Mouse (Mus musculus) MEL (cell line): Measurements from ENCODE around the gene Ccdc96. TPM values are rescaled to one million over a fixed set of nuclear protein-coding genes. Genes with fewer than 3 reads are reported as not detected.

ENCODE experiments used
- DNase-seq: peaks from one replicate; pipeline ENCODE4 v3.0.0; 2011; ENCODE audit warnings: low read depth, low spot score
- H3K27ac ChIP-seq: 2 replicates; pipeline ENCODE4 v1.5.1; 2012; ENCODE audit warnings: low read depth, mild to moderate bottlenecking, control low read depth, low read length, moderate library complexity; ENCODE audit not compliant: control insufficient read depth
- H3K27me3 ChIP-seq, 2 experiments: fragments of 150-350 bp in 1 of 2; sonication (generic) in 1 of 2; 2 replicates each; pipeline ENCODE4 v1.6.1; 2012; ENCODE audit warnings: low read length in 2 of 2, mild to moderate bottlenecking in 2 of 2, improper control_type of control experiment in 1 of 2, moderate library complexity in 1 of 2; ENCODE audit not compliant: insufficient read depth in 2 of 2, control insufficient read depth in 1 of 2
- H3K36me3 ChIP-seq, 2 experiments: 2 replicates each; pipeline ENCODE4 v1.6.1; 2012 to 2014; ENCODE audit warnings: low read length in 2 of 2, improper control_type of control experiment in 1 of 2, inconsistent platforms in 1 of 2, mild to moderate bottlenecking in 1 of 2; ENCODE audit not compliant: insufficient read depth in 2 of 2, control insufficient read depth in 1 of 2
- H3K4me1 ChIP-seq, 2 experiments: fragments of 150-350 bp in 1 of 2; sonication (generic) in 1 of 2; 2 replicates each; pipeline ENCODE4 v1.6.1; 2012; ENCODE audit warnings: low read length in 2 of 2, improper control_type of control experiment in 1 of 2, mild to moderate bottlenecking in 1 of 2; ENCODE audit not compliant: insufficient read depth in 2 of 2, control insufficient read depth in 1 of 2
- H3K4me3 ChIP-seq, 2 experiments: fragments of 150-350 bp in 1 of 2; sonication (generic) in 1 of 2; 2 replicates each; pipeline ENCODE4 v1.5.1; 2012; ENCODE audit warnings: low read depth in 2 of 2, low read length in 2 of 2, mild to moderate bottlenecking in 2 of 2, moderate library complexity in 2 of 2, control low read depth in 1 of 2, improper control_type of control experiment in 1 of 2; ENCODE audit not compliant: control insufficient read depth in 1 of 2, insufficient read depth in 1 of 2
- H3K79me2 ChIP-seq: 2 replicates; pipeline ENCODE4 v1.6.1; 2012; ENCODE audit warnings: mild to moderate bottlenecking, low read length, moderate library complexity; ENCODE audit not compliant: control insufficient read depth, poor library complexity, insufficient read depth
- H3K9ac ChIP-seq: 2 replicates; pipeline ENCODE4 v1.6.1; 2012; ENCODE audit warnings: low read depth, mild to moderate bottlenecking, control low read depth, low read length, moderate library complexity; ENCODE audit not compliant: control insufficient read depth, poor library complexity, severe bottlenecking
- H3K9me3 ChIP-seq: fragments of 150-350 bp; sonication (generic); replicated peaks from 2 replicates; pipeline ENCODE4 v1.6.1; 2012; ENCODE audit warnings: mild to moderate bottlenecking, low read length, improper control_type of control experiment, moderate library complexity; ENCODE audit not compliant: insufficient read depth
- CHD1 ChIP-seq: IDR thresholded peaks from 2 replicates; pipeline ENCODE4 v1.6.1; 2012; ENCODE audit warnings: low read depth, mild to moderate bottlenecking, inconsistent platforms, low read length, improper control_type of control experiment
- E2F4 ChIP-seq: IDR thresholded peaks from 2 replicates; pipeline ENCODE4 v1.6.1; 2011; ENCODE audit warnings: low read depth, low read length, improper control_type of control experiment, borderline replicate concordance
- ELF1 ChIP-seq: IDR thresholded peaks from 2 replicates; pipeline ENCODE4 v1.6.1; 2014; ENCODE audit warnings: low read depth, mild to moderate bottlenecking, inconsistent platforms, low read length, improper control_type of control experiment, moderate library complexity
- EP300 ChIP-seq, 2 experiments: IDR thresholded peaks; 2 replicates each; pipeline ENCODE4 v1.6.1; 2011; ENCODE audit warnings: improper control_type of control experiment in 2 of 2, low read length in 2 of 2, low read depth in 1 of 2, mild to moderate bottlenecking in 1 of 2
- GATA1 ChIP-seq: IDR thresholded peaks from 2 replicates; pipeline ENCODE4 v1.6.1; 2011; ENCODE audit warnings: low read depth, low read length, improper control_type of control experiment
- HCFC1 ChIP-seq: IDR thresholded peaks from 2 replicates; pipeline ENCODE4 v1.6.1; 2012; ENCODE audit warnings: low read depth, mild to moderate bottlenecking, inconsistent platforms, low read length, improper control_type of control experiment, moderate library complexity
- MAX ChIP-seq: IDR thresholded peaks from 2 replicates; pipeline ENCODE4 v1.6.1; 2011; ENCODE audit warnings: low read length, improper control_type of control experiment
- MXI1 ChIP-seq: IDR thresholded peaks from 2 replicates; pipeline ENCODE4 v1.6.1; 2011; ENCODE audit warnings: mild to moderate bottlenecking, low read depth, low read length, improper control_type of control experiment
- MYB ChIP-seq: IDR thresholded peaks from 2 replicates; pipeline ENCODE4 v1.6.1; 2011; ENCODE audit warnings: mild to moderate bottlenecking, low read depth, low read length, improper control_type of control experiment
- MYC ChIP-seq: IDR thresholded peaks from 2 replicates; pipeline ENCODE4 v1.6.1; 2011; ENCODE audit warnings: low read depth, mild to moderate bottlenecking, low read length, improper control_type of control experiment, moderate library complexity
- NELFE ChIP-seq: IDR thresholded peaks from 2 replicates; pipeline ENCODE4 v1.6.1; 2011; ENCODE audit warnings: low read depth, low read length, improper control_type of control experiment
- POLR2AphosphoS2 ChIP-seq: IDR thresholded peaks from 2 replicates; pipeline ENCODE4 v1.6.1; 2011; ENCODE audit warnings: low read length, improper control_type of control experiment
- RAD21 ChIP-seq: IDR thresholded peaks from 2 replicates; pipeline ENCODE4 v1.6.1; 2011; ENCODE audit warnings: mild to moderate bottlenecking, low read depth, low read length, improper control_type of control experiment
- SIN3A ChIP-seq: IDR thresholded peaks from 2 replicates; pipeline ENCODE4 v1.6.1; 2012; ENCODE audit warnings: low read length, improper control_type of control experiment, inconsistent platforms
- SMC3 ChIP-seq: IDR thresholded peaks from 2 replicates; pipeline ENCODE4 v1.6.1; 2011; ENCODE audit warnings: low read depth, low read length, improper control_type of control experiment
- TBP ChIP-seq: IDR thresholded peaks from 2 replicates; pipeline ENCODE4 v1.8.0; 2011; ENCODE audit warnings: low read depth, low read length, improper control_type of control experiment
- ZC3H11A ChIP-seq: IDR thresholded peaks from 2 replicates; pipeline ENCODE4 v1.6.1; 2012; ENCODE audit warnings: low read depth, mild to moderate bottlenecking, inconsistent platforms, low read length, improper control_type of control experiment
- ZKSCAN1 ChIP-seq: IDR thresholded peaks from 2 replicates; pipeline ENCODE4 v1.6.1; 2012; ENCODE audit warnings: low read depth, mild to moderate bottlenecking, inconsistent platforms, low read length, improper control_type of control experiment, moderate library complexity
- polyA plus RNA-seq, 2 experiments: library from polyadenylated mRNA; stranded (reverse) in 1 of 2; unstranded in 1 of 2; fragments of >175 nt in 1 of 2; fragments of >200 nt in 1 of 2; gene quantifications; 2 replicates each; pipeline versions ENCODE4 v1.2.1 to v1.2.4; 2012; ENCODE audit warnings: low replicate concordance in 2 of 2, low read depth in 1 of 2; ENCODE audit not compliant: insufficient read length in 2 of 2, insufficient read depth in 1 of 2, missing spikeins in 1 of 2
- total RNA-seq: library from RNA; depleted of rRNA; stranded (reverse); fragments of 300-350 nt; gene quantifications from 2 replicates; pipeline ENCODE4 v1.2.3, GENCODE M21; 2012

Gene Ccdc96
- total and polyA plus RNA-seq, 3 experiments = 0.31 to 0.64 TPM; not detected in 1

- peak; percentile 73 for DNase-seq
- peak; percentile 36 for TF ChIP-seq MXI1
- TF ChIP-seq EP300 (IDR thresholded peaks at IDR 0.05; ENCODE audit: low read depth in 1 of 2, low read length in 2 of 2) = no peak
- TF ChIP-seq SMC3 = no peak; the same call in 1 of the 2 replicates
- TF ChIP-seq TBP = no peak
- TF ChIP-seq SIN3A = peak; percentile 23
- no peak for TF ChIP-seq ZKSCAN1
- TF ChIP-seq CHD1 = no peak
- TF ChIP-seq NELFE = peak; percentile 38; the same call in 1 of the 2 replicates
- TF ChIP-seq HCFC1 = peak; percentile 27; the same call in 1 of the 2 replicates
- TF ChIP-seq MYB = no peak
- 0 out of 2 replicates have a peak, but pooled peaks have one; percentile 5 for TF ChIP-seq E2F4
- no peak for TF ChIP-seq RAD21
- no peak for TF ChIP-seq GATA1
- TF ChIP-seq MYC = 0 out of 2 replicates have a peak, but pooled peaks have one; percentile 19
- 0 out of 2 replicates have a peak, but pooled peaks have one; percentile 51 for TF ChIP-seq MAX
- no peak for TF ChIP-seq POLR2AphosphoS2
- Histone ChIP-seq H3K4me1 (peaks cover 14 to 30% of the 10 kb centered on the region in 2 experiments), H3K79me2 (peaks cover 52% of the 10 kb centered on the region), H3K36me3 (peaks cover 0 to 23% of the 10 kb centered on the region in 2 experiments; a peak in 3 of 4 replicates), H3K4me3 (peak overlapping the region; percentile 63 to 98), H3K27me3 (no peaks in the 10 kb centered on the region), H3K9ac (peak overlapping the region; percentile 69), H3K27ac (no peak overlapping the region), H3K9me3 (no peaks in the 10 kb centered on the region)
Observed at GRCm38 (mm10) chr5:36483203-36484101, 936 bp upstream of the Ccdc96 start.

- no peaks in the 10 kb centered on the region for H3K27me3 ChIP-seq
- H3K79me2 ChIP-seq = peaks cover 35% of the 10 kb centered on the region
- no peaks in the 10 kb centered on the region for H3K9me3 ChIP-seq
- DNase-seq = peak; percentile 57
- H3K27ac ChIP-seq = no peak overlapping the region
- H3K9ac ChIP-seq = peak overlapping the region; percentile 50
- TF ChIP-seq ZC3H11A (no peak), TBP (0 out of 2 replicates have a peak, but pooled peaks have one; percentile 9), ELF1 (no peak), E2F4 (no peak)
- peaks cover 9 to 26% of the 10 kb centered on the region in 2 experiments for H3K4me1 ChIP-seq
- peaks cover 0 to 19% of the 10 kb centered on the region in 2 experiments; a peak in 3 of 4 replicates for H3K36me3 ChIP-seq
- peak overlapping the region; percentile 64 to 79 for H3K4me3 ChIP-seq
Observed at GRCm38 (mm10) chr5:36485306-36485705, 918 bp downstream of the Ccdc96 start.
